Comparison of ENCODE assay signal across 27 mouse cellular contexts in the genomic region with DNA sequence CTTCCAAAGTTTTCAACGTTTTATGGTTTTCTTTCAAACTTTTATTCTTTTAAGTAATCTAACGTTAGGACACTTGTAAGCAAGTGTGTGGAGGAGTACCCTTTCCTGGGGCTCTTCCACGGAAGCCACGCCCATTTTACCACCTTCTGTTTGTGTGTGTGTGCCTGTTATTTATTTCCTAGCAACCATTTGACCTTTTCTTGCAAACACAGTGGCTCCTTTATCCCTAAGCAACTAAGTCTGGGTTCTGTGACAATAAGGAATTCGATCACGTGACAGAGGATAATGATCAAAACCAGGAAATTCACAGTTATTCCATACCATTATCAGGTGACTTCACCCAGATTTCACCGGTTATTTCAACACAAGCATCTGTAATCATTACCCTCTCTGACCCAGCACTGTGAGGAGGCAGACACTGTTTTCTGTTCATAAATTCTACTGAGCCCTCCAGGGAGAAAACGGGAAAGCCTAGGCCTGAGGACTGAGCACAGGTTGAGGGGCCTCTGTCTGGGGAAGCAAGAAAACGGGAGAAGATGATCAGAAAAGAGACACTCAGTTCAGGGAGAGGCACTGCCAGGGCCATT. TPM values are rescaled to one million over a fixed set of nuclear protein-coding genes. Genes with fewer than 3 reads are reported as not detected.
"Had no signal": no experiment of that assay in that cellular context is flagged by ENCODE, and none has a peak within 500 bp of the region (broad histone marks: within the 10 kb centered on the region; RNA-seq: fewer than 3 reads in every experiment).

No protein-coding gene starts in this region.

- H3K27me3 ChIP-seq: kidney, embryonic 15.5 days; liver, embryonic 13.5 days; midbrain, embryonic 12.5 days; neural tube, embryonic 15.5 days had no signal

- H3K4me1 ChIP-seq: kidney, embryonic 15.5 days; liver, embryonic 13.5 days; midbrain, embryonic 12.5 days; neural tube, embryonic 12.5 days; neural tube, embryonic 15.5 days had no signal

- H3K4me3 ChIP-seq: kidney, embryonic 15.5 days; left cerebral cortex, adult 2 months; liver, embryonic 13.5 days; midbrain, embryonic 12.5 days; neural tube, embryonic 12.5 days; neural tube, embryonic 15.5 days had no signal

- H3K36me3 ChIP-seq: kidney, embryonic 15.5 days; liver, embryonic 13.5 days; midbrain, embryonic 12.5 days; neural tube, embryonic 12.5 days; neural tube, embryonic 15.5 days had no signal

- H3K4me2 ChIP-seq: kidney, embryonic 15.5 days; liver, embryonic 13.5 days; midbrain, embryonic 12.5 days; neural tube, embryonic 12.5 days; neural tube, embryonic 15.5 days had no signal

- H3K27ac ChIP-seq: kidney, embryonic 15.5 days; left cerebral cortex, adult 2 months; liver, embryonic 13.5 days; midbrain, embryonic 12.5 days; neural tube, embryonic 12.5 days; neural tube, embryonic 15.5 days; stomach, postnatal 0 days had no signal

- DNase-seq: kidney, adult 2 months; kidney, postnatal 14 days; kidney, postnatal 4 days; liver, embryonic 13.5 days; lung, adult 2 months; lung, postnatal 14 days; lung, postnatal 4 days; right cerebral cortex, adult 18-20 months; right cerebral cortex, postnatal 14 days; right cerebral cortex, postnatal 4 days; thymus, adult 2 months; thymus, postnatal 14 days; thymus, postnatal 4 days had no signal

- H3K9ac ChIP-seq: kidney, embryonic 15.5 days; liver, embryonic 13.5 days; midbrain, embryonic 12.5 days; neural tube, embryonic 12.5 days; neural tube, embryonic 15.5 days had no signal

- H3K9me3 ChIP-seq: kidney, embryonic 15.5 days; midbrain, embryonic 12.5 days; neural tube, embryonic 12.5 days; neural tube, embryonic 15.5 days had no signal

RNA-seq across cellular contexts. Expression of a gene that starts 32.0 kb away (rescaled TPM):
- total RNA-seq: left cerebral cortex, postnatal 10 days; liver, adult 2 months; megakaryocyte progenitor cell, adult 5-6 weeks; megakaryocyte-erythroid progenitor cell, adult 5-6 weeks had no signal
- polyA plus RNA-seq: kidney, adult 2 months; limb, embryonic 14.5 days; liver, adult 2 months; liver, embryonic 13.5 days; liver, embryonic 16.5 days; lung, embryonic 16.5 days; stomach, embryonic 14.5 days had no signal
